Mouse (Mus musculus) bone marrow, adult 2 months (tissue): ENCODE measurements around the gene Uspl1. TPM values are rescaled to one million over a fixed set of nuclear protein-coding genes. Genes with fewer than 3 reads are reported as not detected.

Source experiments
- H3K27ac ChIP-seq: fragments of 200-500 bp; 2 replicates; pipeline ENCODE4 v1.5.1; 2012; ENCODE audit warnings: low read depth, mild to moderate bottlenecking, control low read depth, inconsistent platforms, low read length; ENCODE audit not compliant: control insufficient read depth, poor library complexity, insufficient read depth
- H3K4me1 ChIP-seq: fragments of 200-500 bp; 2 replicates; pipeline ENCODE4 v1.6.1; 2011; ENCODE audit warnings: low read length; ENCODE audit not compliant: control insufficient read depth, insufficient read depth
- H3K4me3 ChIP-seq: fragments of 200-500 bp; replicated peaks from 2 replicates; pipeline ENCODE3; 2011; ENCODE audit warnings: mild to moderate bottlenecking, low read depth, low read length, control low read depth; ENCODE audit not compliant: control insufficient read depth
- CTCF ChIP-seq: fragments of 200-500 bp; IDR thresholded peaks from 2 replicates; pipeline ENCODE4 v1.5.1; 2011; ENCODE audit warnings: low read length, control low read depth; ENCODE audit not compliant: control insufficient read depth, insufficient read depth
- POLR2A ChIP-seq: fragments of 200-500 bp; IDR thresholded peaks from 2 replicates; pipeline ENCODE4 v1.6.1; 2011; ENCODE audit warnings: low read depth, mild to moderate bottlenecking, control low read depth, low read length, borderline replicate concordance; ENCODE audit not compliant: control insufficient read depth
- WGBS: fragments of 180-500 bp; shearing (Covaris S2); methylation state at CpG from one replicate; pipeline ENCODE4 v1.1.7; 2018; 5-methylcytosine and 5-hydroxymethylcytosine counted together
- polyA plus RNA-seq: library from polyadenylated mRNA; stranded (reverse); fragments of >200 nt; gene quantifications from 2 replicates; pipeline ENCODE4 v1.2.4, GENCODE M21; 2011; ENCODE audit warnings: low replicate concordance; ENCODE audit not compliant: missing spikeins, insufficient read depth, insufficient read length

The Uspl1 gene
- polyA plus RNA-seq, 1 experiment: 26.5 TPM

DNA sequence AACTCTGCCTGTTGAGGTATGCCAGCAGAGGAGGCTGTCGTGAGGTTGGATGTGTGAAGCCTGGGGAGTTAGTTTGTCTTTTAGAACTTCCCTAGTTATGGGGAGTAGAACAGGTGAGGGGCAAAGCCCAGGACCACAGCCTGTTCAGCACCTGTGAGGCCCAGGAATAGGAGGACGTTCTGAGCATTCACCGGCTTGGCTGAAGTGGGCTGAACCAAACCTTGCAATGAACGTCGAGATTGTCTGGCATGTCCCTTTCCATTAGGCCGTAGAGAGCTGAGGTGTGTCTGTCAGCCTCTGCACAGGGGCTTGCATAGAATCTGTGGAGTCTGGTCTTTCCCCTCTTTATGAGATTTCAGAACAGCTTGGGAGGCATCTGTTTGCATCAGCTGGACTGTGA is 23.5 kb downstream of the Uspl1 start:
- Histone ChIP-seq H3K27ac (no peak overlapping the region), H3K4me3 (no peak overlapping the region), H3K4me1 (no peaks in the 10 kb centered on the region)
- 82% methylated on average over 6 of the region's 6 CpGs for WGBS
- TF ChIP-seq CTCF (no peak), POLR2A (no peak)

GRCm38 (mm10) chr5:149208776-149209175 is 24.6 kb downstream of the Uspl1 start:
- WGBS: 94% methylated on average over 7 of the region's 7 CpGs
- no peak overlapping the region for H3K4me3 ChIP-seq

GRCm38 (mm10) chr5:149209328-149209727 is 25.2 kb downstream of the Uspl1 start:
- Histone ChIP-seq H3K4me3 (no peak overlapping the region), H3K4me1 (no peaks in the 10 kb centered on the region), H3K27ac (no peak overlapping the region)

More at GRCm38 (mm10) chr5:149208776-149209175, 24.6 kb downstream of the Uspl1 start:
- no peak for TF ChIP-seq CTCF
- Histone ChIP-seq H3K27ac (no peak overlapping the region), H3K4me1 (no peaks in the 10 kb centered on the region)

DNA sequence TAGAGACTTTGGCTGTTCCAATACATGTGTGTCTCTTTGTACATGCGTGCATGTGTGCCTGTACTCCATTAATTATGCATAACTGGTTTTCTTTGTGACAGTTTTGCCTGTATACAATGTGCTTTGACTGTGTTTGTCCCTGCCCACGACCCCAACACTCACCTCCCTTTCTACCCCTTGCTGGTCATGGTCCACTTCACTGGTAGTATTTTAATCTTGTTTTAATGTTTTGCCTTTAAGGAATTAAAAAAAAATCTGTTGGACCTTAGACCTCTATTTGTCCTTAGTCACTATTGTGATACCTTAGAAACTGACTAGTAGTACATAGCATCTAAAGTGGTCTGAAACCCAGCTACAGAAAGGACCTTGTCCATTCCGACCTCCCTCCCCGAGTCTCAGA is 26.9 kb downstream of the Uspl1 start:
- TF ChIP-seq POLR2A (no peak), CTCF (no peak)
- Histone ChIP-seq H3K27ac (no peak overlapping the region), H3K4me1 (no peaks in the 10 kb centered on the region), H3K4me3 (no peak overlapping the region)
- 86% methylated on average over 4 of the region's 4 CpGs for whole genome bisulfite sequencing

More at GRCm38 (mm10) chr5:149209328-149209727, 25.2 kb downstream of the Uspl1 start:
- TF ChIP-seq POLR2A (no peak), CTCF (no peak)
- WGBS: 92% methylated on average over 8 of the region's 8 CpGs

DNA sequence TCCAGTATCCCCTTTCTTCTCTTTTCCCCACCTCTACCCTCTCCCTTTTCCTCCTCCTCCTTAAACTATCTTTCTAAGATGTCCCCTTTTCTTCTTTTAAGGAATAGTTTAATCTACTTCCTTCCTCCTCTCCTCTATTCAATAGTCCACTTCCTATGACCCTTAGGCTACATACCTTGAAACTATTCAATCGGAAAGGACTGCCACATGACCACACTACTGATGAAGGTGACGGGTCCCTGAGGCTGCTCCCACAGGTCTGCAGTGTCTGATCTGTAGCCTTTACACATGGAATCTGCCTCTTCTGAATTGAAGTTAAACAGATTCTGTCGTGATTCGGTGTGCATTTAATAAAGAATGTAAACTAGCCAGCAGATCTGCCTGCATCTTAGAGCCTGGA is 28.7 kb downstream of the Uspl1 start:
- Histone ChIP-seq H3K27ac (no peak overlapping the region), H3K4me1 (no peaks in the 10 kb centered on the region), H3K4me3 (no peak overlapping the region)
- WGBS: 84% methylated on average over 4 of the region's 4 CpGs
- TF ChIP-seq POLR2A (no peak), CTCF (no peak)

GRCm38 (mm10) chr5:149215540-149215939 is 31.4 kb downstream of the Uspl1 start:
- H3K4me1 ChIP-seq: no peaks in the 10 kb centered on the region
- TF ChIP-seq CTCF: no peak
- no peak for TF ChIP-seq POLR2A
- no peak overlapping the region for H3K27ac ChIP-seq
- 99% methylated on average over 7 of the region's 7 CpGs for WGBS
- H3K4me3 ChIP-seq: no peak overlapping the region

GRCm38 (mm10) chr5:149217524-149218357 is 33.6 kb downstream of the Uspl1 start:
- H3K4me1 ChIP-seq: no peaks in the 10 kb centered on the region
- no peak overlapping the region for H3K4me3 ChIP-seq
- H3K27ac ChIP-seq: no peak overlapping the region
- WGBS: 71% methylated on average over 6 of the region's 6 CpGs
- no peak for TF ChIP-seq CTCF
- TF ChIP-seq POLR2A: no peak

DNA sequence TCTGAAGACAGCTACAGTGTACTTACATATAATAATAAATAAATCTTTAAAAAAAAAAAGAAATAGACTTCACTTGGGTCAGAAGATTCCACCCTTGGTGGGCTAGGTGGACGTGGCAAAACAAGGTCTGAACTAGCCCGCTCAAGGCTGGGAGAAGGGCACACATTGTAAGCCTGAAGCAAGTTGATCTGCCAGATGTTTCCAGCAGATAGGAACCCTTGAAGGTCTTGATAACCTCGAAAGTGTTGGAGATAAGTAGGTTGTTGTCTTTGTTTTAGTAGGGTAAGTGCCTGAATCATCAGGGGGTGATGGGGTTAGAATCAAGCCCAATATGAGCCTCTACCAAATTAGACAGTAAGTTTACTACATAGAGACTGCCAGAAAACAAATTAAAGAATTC is 35.3 kb downstream of the Uspl1 start:
- 37% methylated on average over 3 of the region's 3 CpGs for WGBS
- no peak for TF ChIP-seq POLR2A
- no peak for TF ChIP-seq CTCF

GRCm38 (mm10) chr5:149221355-149221754 is 37.2 kb downstream of the Uspl1 start:
- TF ChIP-seq CTCF (no peak), POLR2A (no peak)
- Histone ChIP-seq H3K4me1 (no peaks in the 10 kb centered on the region), H3K4me3 (no peak overlapping the region), H3K27ac (no peak overlapping the region; the same call in 1 of the 2 replicates)
- 46% methylated on average over 4 of the region's 4 CpGs for WGBS

More for the DNA sequence above, 35.3 kb downstream of the Uspl1 start:
- Histone ChIP-seq H3K27ac (no peak overlapping the region), H3K4me1 (no peaks in the 10 kb centered on the region), H3K4me3 (no peak overlapping the region)
